Mouse (Mus musculus): ENCODE measurements around the gene Mcee.

GRCm38 (mm10) chr7:64356661-64357060 is 35.7 kb upstream of the Mcee start:
- TF ChIP-seq EP300 (IDR thresholded peaks at IDR 0.05; ENCODE audit: low read depth), result no peak
- no peak for TF ChIP-seq CTCF (IDR thresholded peaks at IDR 0.05; ENCODE audit: low read depth)
